Mouse (Mus musculus) central nervous system, embryonic 14 days (tissue): ENCODE results near the gene Gnptab. TPM values are rescaled to one million over a fixed set of nuclear protein-coding genes. Genes with fewer than 3 reads are reported as not detected.

Experiments used
- polyA plus RNA-seq: library from polyadenylated mRNA; depleted of rRNA; stranded (reverse); fragments of >200 nt; gene quantifications from 2 replicates; pipeline ENCODE4 v1.2.3, GENCODE M21; 2012; rRNA removed

Gene Gnptab
- polyA plus RNA-seq, result 33.6 and 36.2 TPM in 2 replicates

GRCm38 (mm10) chr10:88379013-88379885 lies at the start of gene Gnptab, which contains the start of gene Dram1:
Gene Gnptab, plus strand, starts transcription at chr10:88379132.
Gene Dram1, minus strand, starts transcription at chr10:88379080.

DNA sequence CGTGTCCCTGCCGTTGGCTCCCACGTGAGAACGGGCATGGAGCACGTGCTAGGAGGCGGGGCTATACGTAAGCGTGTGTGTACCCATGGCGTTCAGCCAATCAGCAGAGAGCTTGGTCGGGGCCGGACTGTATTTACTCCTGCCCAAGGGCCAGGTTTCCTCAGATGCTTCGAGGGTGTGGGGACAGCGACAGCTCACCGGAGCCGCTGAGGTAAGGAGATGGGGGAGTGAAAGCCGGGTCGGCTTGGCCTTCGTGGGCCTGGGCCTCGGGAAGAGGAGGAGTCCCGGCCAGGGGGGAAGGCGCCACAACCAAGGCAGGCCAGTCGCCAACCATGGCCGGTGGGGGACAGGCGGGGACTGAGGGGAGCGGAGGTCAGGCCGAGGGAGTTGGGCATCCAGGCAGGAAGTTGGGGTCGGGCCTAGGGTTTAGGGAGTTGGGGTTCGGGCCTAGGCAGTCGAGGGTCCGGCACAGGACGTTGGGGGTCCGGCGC lies 80.6 kb downstream of the Gnptab start, which contains the start of gene Sycp3:
TSS of gene Sycp3 (plus strand) at position 68 of the 491 bp plus-strand sequence.

Other genes starting within 250 kb of the Gnptab start
- gene Parpbp, start 232.2 kb upstream of the Gnptab start, polyA plus RNA-seq, result 3.8 and 4.4 TPM in 2 replicates
- gene Nup37, start 232.1 kb upstream of the Gnptab start, polyA plus RNA-seq, result 26.5 and 29.4 TPM in 2 replicates
- 27.3 and 29.8 TPM in 2 replicates for gene Washc3, start 178.0 kb upstream of the Gnptab start, polyA plus RNA-seq
- 1.00 and 1.3 TPM in 2 replicates for gene Dram1, start 52 bp upstream of the Gnptab start, polyA plus RNA-seq
- 0.16 and 0.17 TPM in 2 replicates for gene Sycp3, start 80.4 kb downstream of the Gnptab start, polyA plus RNA-seq
- gene Chpt1, start 124.9 kb downstream of the Gnptab start, polyA plus RNA-seq, result 4.4 and 5.7 TPM in 2 replicates
- 4.1 and 21.7 TPM in 2 replicates for gene Mybpc1, start 226.0 kb downstream of the Gnptab start, polyA plus RNA-seq